Mouse (Mus musculus) thymus, adult 2 months (tissue): ENCODE measurements at regions not wholly inside any gene's neighbourhood (a gene's known extent, or its start where the extent isn't known, plus 50 kb on each side); places are given as distances from the start of the nearest gene placed in this dataset.

Experiments
- DNase-seq: peaks from one replicate; pipeline ENCODE4 v3.0.0; 2021
- H3K27ac ChIP-seq: fragments of 200-500 bp; 2 replicates; pipeline ENCODE4 v1.5.1; 2012; ENCODE audit warnings: low read length, control low read depth; ENCODE audit not compliant: control insufficient read depth, insufficient read depth
- H3K27me3 ChIP-seq: fragments of 200-500 bp; 2 replicates; pipeline ENCODE4 v1.6.1; 2012; ENCODE audit warnings: mild to moderate bottlenecking, low read length, moderate library complexity, mixed read lengths; ENCODE audit not compliant: control insufficient read depth, insufficient read depth
- H3K36me3 ChIP-seq: fragments of 200-500 bp; 2 replicates; pipeline ENCODE4 v1.6.1; 2012; ENCODE audit warnings: mild to moderate bottlenecking, low read length, moderate library complexity; ENCODE audit not compliant: control insufficient read depth, insufficient read depth
- H3K4me1 ChIP-seq: fragments of 200-500 bp; replicated peaks from 2 replicates; pipeline ENCODE4 v1.6.1; 2012; ENCODE audit warnings: low read length; ENCODE audit not compliant: control insufficient read depth, insufficient read depth
- H3K4me3 ChIP-seq: fragments of 200-500 bp; 2 replicates; pipeline ENCODE4 v1.5.1; 2012; ENCODE audit warnings: mild to moderate bottlenecking, low read length, control low read depth, moderate library complexity; ENCODE audit not compliant: control insufficient read depth, insufficient read depth
- CTCF ChIP-seq: fragments of 200-500 bp; IDR thresholded peaks from 2 replicates; pipeline ENCODE4 v1.5.1; 2012; ENCODE audit warnings: mild to moderate bottlenecking, control low read depth, low read length, moderate library complexity, borderline replicate concordance; ENCODE audit not compliant: control insufficient read depth, poor library complexity, insufficient read depth; ENCODE audit errors: extremely low read depth
- POLR2A ChIP-seq: fragments of 200-500 bp; IDR thresholded peaks from 2 replicates; pipeline ENCODE4 v1.6.1; 2012; ENCODE audit warnings: mild to moderate bottlenecking, low read length, control low read depth, moderate library complexity; ENCODE audit not compliant: control insufficient read depth, poor library complexity, insufficient read depth; ENCODE audit errors: extremely low read depth
- WGBS: fragments of 180-500 bp; shearing (Covaris S2); methylation state at CpG from one replicate; pipeline ENCODE4 v1.1.7; 2018; 5-methylcytosine and 5-hydroxymethylcytosine counted together

DNA sequence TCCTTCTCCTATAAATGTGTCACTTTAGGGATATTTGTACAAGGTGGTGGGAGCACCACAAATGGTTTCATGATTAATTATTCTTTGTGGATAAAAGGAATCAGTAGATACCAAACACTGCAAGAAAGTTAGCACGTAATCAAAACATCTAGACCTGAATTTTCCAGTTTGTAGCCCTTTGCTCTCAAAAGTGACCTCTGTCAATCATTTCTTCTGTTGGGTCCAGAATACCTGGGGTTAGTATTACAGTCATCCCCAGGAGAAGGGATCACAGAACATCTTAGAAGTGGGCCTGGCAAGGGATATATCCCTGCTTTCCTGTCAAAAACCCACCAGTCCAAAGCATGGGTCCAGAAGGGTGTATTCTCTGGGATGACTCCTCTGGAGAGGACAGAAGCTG is 122.1 kb upstream of the Zmiz1 start:
- Histone ChIP-seq H3K36me3 (no peaks in the 10 kb centered on the region), H3K4me1 (no peaks in the 10 kb centered on the region), H3K27ac (no peak overlapping the region), H3K4me3 (no peak overlapping the region), H3K27me3 (no peaks in the 10 kb centered on the region)
- WGBS, result 100% methylated on average over 1 of the region's 1 CpGs
- TF ChIP-seq POLR2A (no peak), CTCF (no peak)
- DNase-seq, result no peak

GRCm38 (mm10) chr14:25338404-25339051 is 120.5 kb upstream of the Zmiz1 start:
- no peak overlapping the region for H3K27ac ChIP-seq
- no peaks in the 10 kb centered on the region for H3K4me1 ChIP-seq
- TF ChIP-seq CTCF (no peak), POLR2A (no peak)
- WGBS, result 93% methylated on average over 9 of the region's 9 CpGs
- no peak for DNase-seq
- no peaks in the 10 kb centered on the region for H3K36me3 ChIP-seq
- no peak overlapping the region for H3K4me3 ChIP-seq
- H3K27me3 ChIP-seq, result no peaks in the 10 kb centered on the region

DNA sequence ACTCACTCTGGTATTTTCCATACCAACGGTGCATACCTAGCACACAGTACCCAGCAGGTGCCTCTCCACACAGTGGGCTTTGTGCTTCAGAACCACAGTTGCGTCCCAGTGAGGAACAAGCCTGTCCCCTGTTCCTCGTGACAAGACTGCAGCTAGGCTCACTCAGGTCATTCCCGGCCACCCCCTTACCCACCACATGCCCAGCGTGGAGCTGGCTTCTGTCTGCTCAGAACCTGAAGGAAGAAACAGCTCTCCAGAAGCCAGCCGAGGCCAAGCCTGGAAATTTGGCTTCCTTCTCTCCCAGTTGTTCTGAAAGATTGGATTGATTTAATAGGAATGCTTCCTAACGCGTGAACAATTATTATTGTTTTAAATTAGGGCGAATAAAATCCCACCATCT is 118.1 kb upstream of the Zmiz1 start:
- Histone ChIP-seq H3K27ac (no peak overlapping the region), H3K4me3 (no peak overlapping the region), H3K4me1 (no peaks in the 10 kb centered on the region), H3K27me3 (no peaks in the 10 kb centered on the region), H3K36me3 (no peaks in the 10 kb centered on the region)
- no peak for TF ChIP-seq CTCF
- DNase-seq, result no peak
- 97% methylated on average over 9 of the region's 9 CpGs for WGBS

- no peak overlapping the region for H3K27ac ChIP-seq
- H3K4me1 ChIP-seq, result no peaks in the 10 kb centered on the region
- 97% methylated on average over 9 of the region's 9 CpGs for WGBS
- no peaks in the 10 kb centered on the region for H3K27me3 ChIP-seq
- H3K36me3 ChIP-seq, result no peaks in the 10 kb centered on the region
- no peak overlapping the region for H3K4me3 ChIP-seq
- no peak for TF ChIP-seq POLR2A
- no peak for TF ChIP-seq CTCF
- no peak for DNase-seq
These were observed 117.0 kb upstream of the Zmiz1 start for GRCm38 (mm10) chr14:25341848-25342427.

DNA sequence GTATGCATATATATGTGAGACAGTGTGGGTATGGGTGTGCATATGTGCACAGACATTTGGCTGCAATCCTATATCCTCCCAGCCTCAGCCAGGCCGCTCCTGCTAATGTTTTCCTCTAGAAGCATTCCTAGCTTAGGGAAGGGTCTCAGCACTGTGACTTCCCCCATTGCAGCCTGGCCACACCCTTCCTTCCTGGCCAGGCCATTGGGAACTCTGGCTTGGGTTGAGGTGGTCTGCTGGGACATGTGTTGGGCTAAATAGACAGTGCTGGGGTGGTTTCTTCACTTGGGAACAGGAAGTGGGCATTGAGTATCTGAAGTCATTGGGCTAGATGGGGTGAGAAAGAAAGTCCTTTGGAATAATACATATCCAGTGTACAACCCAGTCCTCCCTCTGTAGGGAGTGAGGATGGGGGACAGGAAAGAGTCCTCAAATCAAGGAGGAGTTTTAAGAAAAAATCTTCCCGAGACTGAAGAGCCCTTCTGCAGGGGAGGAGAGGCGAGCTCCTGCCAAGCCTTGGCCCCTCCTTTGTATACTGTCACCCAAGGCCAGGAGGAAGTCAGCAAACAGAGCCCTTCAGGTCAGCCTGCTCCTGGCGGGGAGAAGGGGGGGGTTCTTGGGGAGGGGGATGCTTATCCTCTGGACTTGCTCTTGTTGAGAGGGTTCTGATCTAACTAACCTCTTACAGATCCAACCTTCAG is 116.0 kb upstream of the Zmiz1 start:
- Histone ChIP-seq H3K4me3 (no peak overlapping the region), H3K27me3 (no peaks in the 10 kb centered on the region), H3K36me3 (no peaks in the 10 kb centered on the region), H3K27ac (no peak overlapping the region), H3K4me1 (no peaks in the 10 kb centered on the region)
- TF ChIP-seq CTCF (no peak), POLR2A (no peak)
- 51% methylated on average over 4 of the region's 4 CpGs for WGBS
- DNase-seq, result no peak

GRCm38 (mm10) chr14:25345995-25346394 is 113.0 kb upstream of the Zmiz1 start:
- Histone ChIP-seq H3K27ac (no peak overlapping the region), H3K4me1 (no peaks in the 10 kb centered on the region), H3K4me3 (no peak overlapping the region), H3K36me3 (no peaks in the 10 kb centered on the region), H3K27me3 (no peaks in the 10 kb centered on the region)
- TF ChIP-seq CTCF (no peak), POLR2A (no peak)
- 41% methylated on average over 2 of the region's 2 CpGs for WGBS
- DNase-seq, result no peak
